Mouse (Mus musculus) ZHBTc4 (cell line): Measurements from ENCODE around the gene Insl3.
A peak's percentile ranks its signal among the peaks of the same experiment; 100 is the strongest.
"Not testable (repeated sequence)": the region's sequence is repeated elsewhere in the genome, so short reads cannot be mapped to it uniquely, and the experiment has no call there.

Experiments used
- DNase-seq: peaks from one replicate; pipeline ENCODE4 v3.0.0-alpha.2; 2011; ENCODE audit warnings: low read depth, low spot score

The Insl3 gene

DNA sequence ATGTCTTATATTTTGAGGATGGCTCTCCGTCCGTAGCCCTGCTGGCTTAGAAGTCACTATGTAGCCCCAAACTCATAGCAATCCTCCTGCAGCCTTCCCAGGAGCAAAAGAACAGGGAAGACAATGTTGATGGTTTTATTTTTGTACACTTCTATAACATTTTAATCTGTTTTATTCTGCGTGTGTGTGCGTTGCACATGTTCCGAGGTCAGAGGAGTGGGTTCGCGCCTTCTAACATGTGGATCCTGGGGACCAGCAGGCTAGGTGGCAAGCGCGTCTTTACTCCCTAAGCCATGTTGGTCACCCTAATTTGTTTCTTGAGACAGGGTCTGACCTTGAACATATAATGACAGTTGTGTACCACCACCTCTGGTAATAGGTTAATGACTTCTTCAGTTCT lies 12.2 kb upstream of the Insl3 start:
- DNase-seq, result no peak

DNA sequence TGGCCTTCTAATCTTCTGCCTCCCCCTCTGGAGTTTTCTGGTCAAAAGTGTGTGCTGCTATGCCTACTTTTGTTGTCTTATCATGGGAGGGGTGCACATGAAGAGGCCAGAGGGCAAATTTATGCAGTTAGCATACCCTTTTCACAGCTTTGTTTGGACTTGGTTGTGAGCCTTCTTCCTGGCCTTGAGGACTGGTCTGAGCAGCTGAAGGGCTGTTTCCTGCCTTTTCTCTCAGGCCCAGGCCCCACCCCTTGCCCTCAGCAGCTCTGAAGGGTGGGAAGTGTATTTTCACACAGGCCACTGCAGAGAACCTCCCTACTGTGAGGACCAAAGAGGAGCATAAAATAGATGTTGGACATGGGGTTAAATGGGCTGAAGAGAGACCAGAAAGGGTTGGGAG lies 11.5 kb upstream of the Insl3 start:
- peak; percentile 92 for DNase-seq

DNA sequence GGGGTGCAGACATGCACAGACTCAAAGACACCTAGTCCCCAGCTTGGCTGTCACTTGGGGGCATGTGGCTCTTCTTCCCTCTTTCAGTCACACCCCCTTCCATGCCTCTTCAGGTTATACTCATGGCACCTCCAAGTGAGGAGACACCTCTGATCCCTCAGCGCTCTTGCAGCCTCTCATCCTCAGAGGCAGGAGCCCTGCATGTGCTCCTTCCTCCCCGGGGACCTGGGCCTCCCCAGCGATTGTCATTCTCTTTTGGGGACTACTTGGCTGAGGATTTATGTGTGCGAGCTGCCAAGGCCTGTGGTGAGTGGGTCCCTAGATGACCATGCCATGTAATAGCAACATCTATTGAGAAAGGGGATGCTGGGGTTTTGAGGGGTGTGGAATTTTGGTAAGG lies 10.8 kb upstream of the Insl3 start:
- no peak for DNase-seq

DNA sequence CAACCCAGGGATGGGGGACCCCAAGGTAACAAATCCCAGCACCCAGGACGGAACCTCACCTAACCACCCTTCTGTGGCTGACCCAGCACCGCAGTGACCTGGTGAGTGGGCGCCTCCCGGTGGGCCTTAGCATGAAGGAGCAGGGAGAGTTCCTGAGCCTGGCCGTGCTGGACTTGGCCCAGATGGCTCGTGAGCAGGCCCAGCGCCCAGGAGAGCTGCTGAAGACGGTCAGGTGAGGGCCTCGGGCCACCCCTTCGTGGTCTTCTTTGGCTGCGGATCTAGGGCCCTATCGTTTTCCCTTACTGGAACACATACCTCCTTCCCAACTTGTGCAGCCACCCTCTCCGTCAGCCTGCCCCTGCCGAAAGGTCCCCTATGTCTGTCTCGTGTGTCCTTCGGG lies 9.9 kb upstream of the Insl3 start:
- no peak for DNase-seq

GRCm38 (mm10) chr8:71679550-71680168 lies 9.4 kb upstream of the Insl3 start:
- DNase-seq, result peak; percentile 37

GRCm38 (mm10) chr8:71680471-71680870 lies 8.5 kb upstream of the Insl3 start:
- DNase-seq, result peak; percentile 48

- DNase-seq, result no peak
Measured at GRCm38 (mm10) chr8:71681369-71681915, 7.6 kb upstream of the Insl3 start.

DNA sequence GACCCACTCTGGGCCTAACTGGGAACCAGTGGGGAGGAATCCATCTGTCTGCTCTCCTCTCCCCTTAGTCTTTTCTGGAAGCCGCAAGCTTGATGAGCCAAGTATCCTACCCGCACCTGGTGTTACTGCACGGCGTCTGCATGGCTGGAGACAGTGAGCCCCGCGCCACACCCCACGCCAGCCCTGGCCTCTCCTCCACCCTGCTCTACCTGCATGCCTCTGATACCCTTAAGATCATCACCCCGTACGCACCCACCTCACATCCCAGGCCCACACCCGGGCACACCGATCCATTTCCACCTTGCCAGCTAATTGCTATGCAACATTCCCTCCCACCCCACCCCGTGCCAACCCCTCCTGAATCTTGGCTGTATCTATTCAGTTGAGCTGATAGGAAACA lies 6.2 kb upstream of the Insl3 start:
- DNase-seq, result no peak

GRCm38 (mm10) chr8:71684701-71685100 lies 4.3 kb upstream of the Insl3 start:
- no peak for DNase-seq

DNA sequence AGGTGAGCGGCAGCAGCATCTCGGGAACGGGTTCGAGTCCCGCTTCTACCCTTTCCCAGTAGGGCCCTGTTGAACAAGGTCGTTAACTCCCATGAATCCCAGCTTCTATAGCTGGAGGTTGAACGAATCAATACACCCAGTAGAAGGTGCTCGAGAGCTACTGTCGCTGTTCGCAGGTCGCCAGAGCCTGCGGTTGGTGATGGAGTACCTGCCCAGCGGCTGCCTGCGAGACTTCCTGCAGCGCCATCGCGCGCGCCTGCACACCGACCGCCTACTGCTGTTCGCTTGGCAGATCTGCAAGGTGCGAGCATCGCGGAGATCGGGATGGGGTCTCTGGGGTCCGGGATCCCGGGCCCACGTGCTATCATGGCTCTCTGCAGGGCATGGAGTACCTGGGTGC lies 3.4 kb upstream of the Insl3 start:
- peak; percentile 83 for DNase-seq

- peak; percentile 75 for DNase-seq
Measured at GRCm38 (mm10) chr8:71686143-71686734, 2.8 kb upstream of the Insl3 start.

DNA sequence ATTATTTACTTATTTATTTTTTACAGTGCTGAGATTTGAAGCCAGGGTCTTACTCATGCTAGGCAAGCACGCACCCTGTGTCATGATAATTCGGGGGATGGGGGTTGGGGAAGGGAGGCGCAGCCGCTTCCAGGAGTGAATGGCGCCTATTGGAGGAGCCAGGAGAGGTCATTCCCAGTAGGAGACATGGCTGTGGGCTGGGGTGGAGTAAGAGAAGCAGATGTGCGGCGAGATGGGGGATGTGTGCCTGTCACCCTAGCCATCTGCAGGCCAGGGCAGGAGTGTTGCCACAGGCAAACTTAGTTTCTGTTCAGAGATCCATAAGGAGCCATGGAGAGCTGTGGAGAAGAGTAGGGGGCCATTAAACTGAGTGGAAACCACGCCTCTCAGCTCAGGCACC lies 1.4 kb upstream of the Insl3 start:
- DNase-seq, result peak; percentile 75

DNA sequence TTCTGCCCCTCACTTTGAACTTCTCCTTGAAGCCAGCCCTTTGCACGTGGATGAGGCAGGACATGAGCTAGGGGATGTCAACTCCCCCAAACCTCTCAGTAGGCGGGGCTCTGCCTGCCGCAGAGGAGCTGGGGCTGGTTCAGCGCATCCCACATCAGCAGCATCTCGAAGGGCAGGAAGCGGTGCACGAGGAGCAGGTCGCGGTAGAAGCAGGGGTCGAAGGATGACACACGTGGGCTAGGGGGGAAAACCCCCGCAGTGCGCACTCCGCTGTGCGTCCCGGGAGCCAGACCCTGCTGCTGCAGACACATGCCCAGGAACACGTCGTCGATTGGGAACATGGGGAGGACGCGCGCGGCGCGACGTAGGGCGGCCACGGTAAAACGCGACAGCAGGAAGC lies 3.5 kb downstream of the Insl3 start:
- DNase-seq, result peak; percentile 44

DNA sequence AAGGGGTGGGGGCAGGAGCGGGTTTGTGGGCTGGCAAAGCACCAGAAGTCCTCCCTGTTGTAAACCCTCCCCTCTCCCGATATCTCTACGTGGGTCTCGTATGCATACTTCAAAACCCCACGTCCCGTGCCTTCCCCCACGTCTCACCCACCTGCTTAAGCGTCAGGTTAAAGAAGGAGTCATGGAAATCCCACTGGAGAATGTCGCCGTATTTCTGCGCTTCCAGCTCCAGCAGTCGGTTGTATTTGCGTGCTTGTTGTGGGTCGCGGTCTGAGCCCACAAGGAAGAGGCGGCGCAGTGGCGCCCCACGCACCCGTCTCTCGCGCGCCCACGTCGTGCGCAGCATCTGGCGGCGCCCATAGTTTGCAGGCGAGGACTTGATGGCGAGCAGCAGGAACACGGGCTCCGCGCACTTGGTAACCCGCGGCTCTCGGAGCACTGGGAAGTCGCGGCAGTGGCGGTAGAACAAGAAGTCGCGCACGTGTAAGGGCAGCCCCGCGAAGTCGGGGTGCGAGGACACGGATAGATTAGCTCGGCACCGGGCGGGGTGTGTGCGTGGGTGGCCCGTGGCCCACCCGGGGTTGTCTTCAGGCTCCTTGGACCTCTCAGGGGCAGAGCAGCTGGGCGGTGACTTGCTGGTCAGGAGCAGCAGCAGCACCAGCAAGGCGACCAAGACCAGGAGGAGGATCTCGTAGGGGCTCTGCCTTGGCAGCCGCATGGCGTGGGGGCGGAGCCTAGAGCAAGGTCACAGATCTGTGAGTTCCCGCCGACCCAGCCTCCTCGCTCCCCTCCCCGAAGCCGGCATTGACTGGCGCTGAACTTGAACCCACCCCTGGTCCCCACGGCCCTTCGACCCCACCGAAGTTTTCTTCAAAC lies 4.4 kb downstream of the Insl3 start:
- peak; percentile 83 for DNase-seq

DNA sequence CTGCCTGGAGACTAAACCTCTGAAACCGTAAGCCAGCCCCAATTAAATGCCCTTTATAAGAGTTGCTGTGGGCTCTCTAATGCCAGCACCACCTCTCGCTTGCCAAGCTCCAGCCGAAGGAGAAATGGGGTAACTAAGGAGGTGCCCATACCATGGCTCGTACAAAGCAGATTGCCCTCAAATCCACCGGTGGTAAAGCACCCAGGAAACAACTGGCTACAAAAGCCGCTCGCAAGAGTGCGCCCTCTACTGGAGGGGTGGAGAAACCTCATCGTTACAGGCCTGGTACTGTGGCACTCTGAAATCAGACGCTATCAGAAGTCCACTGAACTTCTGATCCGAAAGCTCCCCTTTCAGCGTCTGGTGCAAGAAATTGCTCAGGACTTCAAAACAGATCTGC lies 6.4 kb downstream of the Insl3 start:
- DNase-seq, result not testable (repeated sequence)

DNA sequence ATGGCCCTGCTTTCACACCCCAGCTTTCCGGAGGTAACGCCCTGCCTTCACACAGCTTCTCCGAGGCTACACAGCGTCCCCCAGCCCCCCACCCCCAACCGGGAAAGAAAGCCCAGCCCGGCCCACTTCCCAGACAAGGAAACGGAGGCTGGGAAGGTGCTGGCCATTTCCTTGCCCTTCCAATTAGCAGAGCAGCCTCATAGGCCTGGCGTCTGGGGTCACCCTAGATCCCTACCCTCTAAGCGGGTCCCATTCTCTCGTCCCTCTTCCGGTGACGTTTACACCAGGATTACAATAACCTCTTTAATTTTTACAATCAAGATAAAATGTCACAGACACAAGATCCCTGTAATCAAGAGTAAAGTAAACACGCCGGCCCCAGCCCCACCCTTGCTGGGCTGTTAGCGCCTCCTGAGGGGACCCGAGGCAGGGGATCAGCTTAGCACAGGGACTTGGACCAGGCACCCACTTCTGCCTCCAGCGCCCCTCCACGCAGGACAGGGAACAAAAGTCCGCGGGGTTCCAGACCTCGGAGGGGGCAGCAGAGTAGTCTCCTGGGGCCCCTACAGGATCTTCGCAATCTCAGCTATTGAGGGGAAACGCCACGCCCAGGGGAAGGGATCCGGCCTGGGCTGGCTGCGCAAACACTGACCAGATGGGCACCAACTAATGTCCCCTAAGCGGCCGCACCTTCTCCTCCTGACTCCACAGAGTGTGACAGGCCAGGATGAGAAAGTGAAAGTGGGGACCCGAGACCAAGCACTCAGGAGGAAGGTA lies 11.7 kb downstream of the Insl3 start:
- DNase-seq, result no peak

DNA sequence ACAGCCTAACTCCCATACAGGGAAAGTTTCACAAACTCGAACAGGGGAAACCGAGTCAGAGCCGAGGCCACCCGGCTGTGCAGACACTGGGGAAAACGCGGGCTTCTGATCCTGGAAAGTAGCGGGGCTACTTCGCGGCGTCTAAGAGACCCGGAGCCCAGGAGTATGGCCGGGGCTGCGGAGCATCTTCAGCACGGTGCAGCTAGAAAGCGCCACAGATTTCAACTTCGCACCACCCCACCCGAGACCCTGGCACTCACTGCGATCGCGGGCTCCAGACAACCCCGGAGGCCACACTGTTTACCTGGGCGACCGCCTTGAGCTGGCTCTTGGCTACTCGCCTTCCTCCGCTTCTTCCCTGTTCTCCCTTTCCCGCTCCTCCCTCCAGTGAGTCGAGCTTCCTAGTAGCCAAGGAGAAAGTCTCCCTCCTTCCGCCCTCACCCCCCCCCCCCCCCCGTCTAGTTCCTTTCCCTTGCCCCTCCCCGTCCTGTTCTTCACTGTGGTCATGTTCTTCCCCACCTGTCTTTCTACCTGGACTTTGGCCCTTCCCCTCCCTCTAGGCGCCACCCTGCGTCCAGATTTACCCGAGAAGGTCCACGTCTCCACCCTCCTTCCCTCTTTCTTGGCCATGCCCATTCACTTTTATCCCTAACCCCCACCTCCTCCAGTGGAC lies 12.5 kb downstream of the Insl3 start, which contains the start of gene B3gnt3:
B3gnt3 (minus strand) TSS at position 376 of the 673 bp plus-strand sequence.
- no peak for DNase-seq

DNA sequence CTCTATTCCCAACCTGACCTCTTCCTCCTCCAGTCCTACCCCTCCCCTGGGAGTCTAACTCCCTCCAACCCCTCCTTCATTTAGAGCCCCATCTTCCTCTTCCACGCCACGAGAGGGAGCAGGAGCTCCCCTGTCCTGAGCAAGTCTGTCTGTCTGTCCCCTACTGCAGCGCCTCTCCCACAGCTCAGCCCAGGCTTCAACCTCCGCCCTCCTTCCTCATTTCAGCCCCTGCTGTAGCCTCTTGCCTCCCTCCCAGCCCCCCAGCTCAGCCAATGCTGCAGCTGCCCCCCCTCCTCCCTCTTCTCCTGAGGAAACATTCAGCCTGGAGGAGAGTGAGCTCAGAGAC lies 13.0 kb downstream of the Insl3 start:
- DNase-seq, result peak; percentile 56

DNA sequence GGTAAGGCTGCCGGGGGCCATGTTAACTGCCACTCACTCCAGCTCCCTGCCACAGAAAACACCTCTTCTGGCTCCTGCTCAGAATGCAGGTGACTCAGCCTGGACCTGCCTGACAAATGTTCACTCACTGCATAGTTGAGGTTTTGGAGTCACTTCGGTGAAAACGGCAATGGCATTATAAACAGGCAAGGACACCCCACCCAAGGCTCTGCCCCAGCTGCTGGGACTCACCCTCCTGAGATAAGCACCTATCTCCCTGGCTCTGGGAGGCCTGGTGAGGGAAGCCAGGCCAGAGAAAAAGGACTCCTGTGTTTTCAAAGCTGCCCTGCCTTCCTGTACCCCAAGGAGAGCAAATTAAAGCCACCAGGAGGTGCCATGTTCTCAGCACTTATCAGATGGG lies 13.9 kb downstream of the Insl3 start:
- no peak for DNase-seq

DNA sequence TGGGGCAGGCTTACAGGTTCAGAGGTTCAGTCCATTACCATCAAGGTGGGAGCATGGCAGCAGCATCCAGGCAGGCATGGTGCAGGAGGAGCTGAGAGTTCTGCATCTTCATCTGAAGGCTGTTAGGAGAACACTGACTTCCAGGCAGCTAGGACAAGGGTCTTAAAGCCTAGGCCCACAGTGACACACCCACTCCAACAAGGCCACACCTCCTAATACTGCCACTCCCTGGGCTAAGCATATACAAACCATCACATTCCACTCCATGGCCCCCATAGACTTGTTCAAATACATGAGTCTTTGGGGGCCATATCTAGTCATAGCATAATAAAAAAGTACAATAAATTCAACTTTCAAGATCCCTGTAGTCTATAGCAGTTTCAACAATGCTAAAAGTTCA lies 14.4 kb downstream of the Insl3 start:
- DNase-seq, result not testable (repeated sequence)

GRCm38 (mm10) chr8:71707874-71708273 lies 18.9 kb downstream of the Insl3 start:
- DNase-seq, result peak; percentile 87
